Mouse (Mus musculus): ENCODE results near the gene Slc9a3r2.

- TF ChIP-seq EP300 (IDR thresholded peaks at IDR 0.05; ENCODE audit: low read depth) (no peak), CTCF (IDR thresholded peaks at IDR 0.05; ENCODE audit: low read depth) (no peak)
Observed at GRCm38 (mm10) chr17:24670246-24670844, 20.2 kb upstream of the Slc9a3r2 start.
